ENCODE assay signal across 10 mouse cellular contexts in genomic region chr5:14253328-14253727, GRCm38 (mm10).
DNase-seq lines count a peak whose midpoint lies in the region; ATAC-seq lines count a peak whose summit lies in the region.
"Had no signal": no experiment of that assay in that cellular context is flagged by ENCODE, and none has a peak within 500 bp of the region (broad histone marks: within the 10 kb centered on the region; RNA-seq: fewer than 3 reads in every experiment).

No protein-coding gene starts in this region.

- H3K27ac ChIP-seq in kidney, embryonic 14.5 days (ENCODE audit: low read depth, low read length): no peak overlapping the region
- H3K27ac ChIP-seq: embryonic facial prominence, embryonic 13.5 days; liver, embryonic 13.5 days had no signal

- no peaks in the 10 kb centered on the region for H3K4me1 ChIP-seq in kidney, embryonic 14.5 days (ENCODE audit: control insufficient read depth, insufficient read depth, low read length)
- H3K4me1 ChIP-seq: liver, embryonic 13.5 days had no signal

- DNase-seq in cerebellum, adult 8-10 months: peak; percentile 5
- peak; percentile 6 for DNase-seq in kidney, postnatal 14 days
- DNase-seq in A20 (ENCODE audit: low read depth, low spot score): peak; percentile 50
- DNase-seq in embryo, embryonic 11 days: peak; percentile 41
- DNase-seq in gastrocnemius, adult 8-10 months (ENCODE audit: low spot score in 2 of 2): no peak
- DNase-seq: liver, embryonic 13.5 days had no signal

- no peaks in the 10 kb centered on the region for H3K9me3 ChIP-seq in kidney, embryonic 14.5 days (ENCODE audit: control insufficient read depth, low read length)
- H3K9me3 ChIP-seq: embryonic facial prominence, embryonic 13.5 days; liver, embryonic 13.5 days had no signal

- 71% methylated on average over 1 of the region's 1 CpGs for WGBS in kidney, embryonic 14.5 days

- H3K4me3 ChIP-seq in kidney, embryonic 14.5 days (ENCODE audit: low read length): no peak overlapping the region
- H3K4me3 ChIP-seq: embryonic facial prominence, embryonic 13.5 days; liver, embryonic 13.5 days had no signal

- no peak overlapping the region for H3K9ac ChIP-seq in kidney, embryonic 14.5 days (ENCODE audit: low read depth, low read length)
- H3K9ac ChIP-seq: embryonic facial prominence, embryonic 13.5 days; liver, embryonic 13.5 days had no signal

- no peak for ATAC-seq in cerebellum, adult (ENCODE audit: insufficient number of reproducible peaks, low FRiP score, low TSS enrichment)
- no peak for ATAC-seq in kidney, embryonic 14.5 days (ENCODE audit: low FRiP score, low TSS enrichment)
- ATAC-seq in erythroblast, adult 5-6 weeks (replicated peaks; ENCODE audit: low FRiP score, poor library complexity, severe bottlenecking): no peak

- H3K4me2 ChIP-seq in kidney, embryonic 14.5 days (replicated peaks; ENCODE audit: low read depth, low read length): no peak overlapping the region
- H3K4me2 ChIP-seq: embryonic facial prominence, embryonic 13.5 days; liver, embryonic 13.5 days had no signal

- H3K27me3 ChIP-seq in kidney, embryonic 14.5 days (ENCODE audit: control insufficient read depth, insufficient read depth, low read length): no peaks in the 10 kb centered on the region
- H3K27me3 ChIP-seq: embryonic facial prominence, embryonic 13.5 days; liver, embryonic 13.5 days had no signal

- no peaks in the 10 kb centered on the region for H3K36me3 ChIP-seq in kidney, embryonic 14.5 days (ENCODE audit: control insufficient read depth, insufficient read depth, low read length)
- H3K36me3 ChIP-seq: embryonic facial prominence, embryonic 13.5 days; liver, embryonic 13.5 days had no signal

Comparison
In these comparisons a context has a peak if more than half of its experiments do, and no peak if none do; other contexts are left out.
1. DNase-seq: peak in cerebellum, adult 8-10 months (single experiment), kidney, postnatal 14 days (single experiment), A20 (single experiment) and embryo, embryonic 11 days (single experiment); none in gastrocnemius, adult 8-10 months (0 of 2).